Mouse (Mus musculus) brain, adult 2 months (tissue): ENCODE measurements around the gene Gpc6.

Source experiments
- DNase-seq: peaks from one replicate; pipeline ENCODE4 v3.0.0; 2011; ENCODE audit warnings: low read depth, low spot score

Gpc6 gene

GRCm38 (mm10) chr14:117061078-117061477 lies 136.0 kb downstream of the Gpc6 start:
- no peak for DNase-seq

GRCm38 (mm10) chr14:117061527-117061926 lies 136.4 kb downstream of the Gpc6 start:
- no peak for DNase-seq

- DNase-seq: no peak
These were observed 143.1 kb downstream of the Gpc6 start for GRCm38 (mm10) chr14:117068179-117068578.

GRCm38 (mm10) chr14:117070470-117071085 lies 145.5 kb downstream of the Gpc6 start:
- no peak for DNase-seq

- no peak for DNase-seq
These were observed 168.5 kb downstream of the Gpc6 start for GRCm38 (mm10) chr14:117093586-117093985.

GRCm38 (mm10) chr14:117106900-117107299 lies 181.8 kb downstream of the Gpc6 start:
- DNase-seq: peak; percentile 53

- no peak for DNase-seq
These were observed 188.0 kb downstream of the Gpc6 start for GRCm38 (mm10) chr14:117113153-117113552.

- peak; percentile 11 for DNase-seq
These were observed 196.9 kb downstream of the Gpc6 start for GRCm38 (mm10) chr14:117122036-117122435.

GRCm38 (mm10) chr14:117130334-117130733 lies 205.2 kb downstream of the Gpc6 start:
- no peak for DNase-seq

GRCm38 (mm10) chr14:117131324-117131723 lies 206.2 kb downstream of the Gpc6 start:
- DNase-seq: no peak

GRCm38 (mm10) chr14:117141077-117141848 lies 216.1 kb downstream of the Gpc6 start:
- peak; percentile 7 for DNase-seq

GRCm38 (mm10) chr14:117146089-117146488 lies 221.0 kb downstream of the Gpc6 start:
- peak; percentile 65 for DNase-seq

GRCm38 (mm10) chr14:117146665-117147064 lies 221.6 kb downstream of the Gpc6 start:
- peak; percentile 9 for DNase-seq

- DNase-seq: no peak
These were observed 226.5 kb downstream of the Gpc6 start for GRCm38 (mm10) chr14:117151621-117152020.

- DNase-seq: no peak
These were observed 230.9 kb downstream of the Gpc6 start for GRCm38 (mm10) chr14:117155884-117156465.

- no peak for DNase-seq
These were observed 232.3 kb downstream of the Gpc6 start for GRCm38 (mm10) chr14:117157426-117157825.

- no peak for DNase-seq
These were observed 241.2 kb downstream of the Gpc6 start for GRCm38 (mm10) chr14:117166350-117166749.

- no peak for DNase-seq
These were observed 268.2 kb downstream of the Gpc6 start for GRCm38 (mm10) chr14:117193364-117193763.

GRCm38 (mm10) chr14:117202012-117202411 lies 276.9 kb downstream of the Gpc6 start:
- DNase-seq: no peak

- DNase-seq: no peak
These were observed 278.8 kb downstream of the Gpc6 start for GRCm38 (mm10) chr14:117203960-117204359.

GRCm38 (mm10) chr14:117214373-117214772 lies 289.3 kb downstream of the Gpc6 start:
- peak; percentile 21 for DNase-seq

- DNase-seq: peak; percentile 27
These were observed 301.8 kb downstream of the Gpc6 start for GRCm38 (mm10) chr14:117226920-117227319.

GRCm38 (mm10) chr14:117230476-117230875 lies 305.4 kb downstream of the Gpc6 start:
- DNase-seq: no peak
